ENCODE assay signal across 25 mouse cellular contexts in genomic region chr16:92163545-92163944, GRCm38 (mm10).
DNase-seq lines count a peak whose midpoint lies in the region; ATAC-seq and TF ChIP-seq lines count a peak whose summit lies in the region.
"Had no signal": no experiment of that assay in that cellular context is flagged by ENCODE, and none has a peak within 500 bp of the region (broad histone marks: within the 10 kb centered on the region; RNA-seq: fewer than 3 reads in every experiment).

No protein-coding gene starts in this region.

- WGBS in lung, embryonic 14.5 days: 58% methylated on average over 4 of the region's 4 CpGs
- 82% methylated on average over 4 of the region's 4 CpGs for WGBS in limb, embryonic 10.5 days

- 0 out of 2 replicates have a peak overlapping the region, but pooled peaks have one; percentile 7 for H3K27ac ChIP-seq in lung, embryonic 14.5 days (ENCODE audit: low read depth)
- 0 out of 2 replicates have a peak overlapping the region, but pooled peaks have one; percentile 9 for H3K27ac ChIP-seq in limb, embryonic 10.5 days
- H3K27ac ChIP-seq: forebrain, embryonic 13.5 days; heart, adult 2 months; heart, embryonic 10.5 days; heart, embryonic 13.5 days; hindbrain, embryonic 13.5 days had no signal

- H3K9me3 ChIP-seq in lung, embryonic 14.5 days (ENCODE audit: low read depth, low read length): no peaks in the 10 kb centered on the region
- H3K9me3 ChIP-seq in limb, embryonic 10.5 days (replicated peaks): no peaks in the 10 kb centered on the region
- H3K9me3 ChIP-seq: forebrain, embryonic 13.5 days; heart, embryonic 10.5 days; hindbrain, embryonic 13.5 days had no signal

- DNase-seq in lung, embryonic 14.5 days: peak; percentile 13
- no peak for DNase-seq in lung, postnatal 14 days
- peak; percentile 22 for DNase-seq in lung, postnatal 10 days
- DNase-seq in lung, postnatal 25 days (ENCODE audit: low spot score): no peak
- DNase-seq in limb, embryonic 10.5 days (ENCODE audit: low spot score): no peak
- DNase-seq in cerebellum, postnatal 25 days: no peak
- DNase-seq: adrenal gland, adult 2 months; adrenal gland, postnatal 14 days; cerebellum, adult 11 months; cerebellum, adult 2 months; cerebellum, adult 9-11 months; cerebellum, postnatal 36 days; embryo, embryonic 11 days; gastrocnemius, postnatal 10 days; gastrocnemius, postnatal 36 days; heart, adult 2 months; heart, postnatal 14 days; heart, postnatal 4 days had no signal

- no peak overlapping the region for H3K4me3 ChIP-seq in lung, embryonic 14.5 days (ENCODE audit: low read depth, low read length)
- H3K4me3 ChIP-seq in limb, embryonic 10.5 days: no peak overlapping the region
- H3K4me3 ChIP-seq: forebrain, embryonic 10.5 days; forebrain, embryonic 13.5 days; heart, adult 2 months; heart, embryonic 10.5 days; heart, embryonic 13.5 days; hindbrain, embryonic 13.5 days had no signal

- H3K9ac ChIP-seq in lung, embryonic 14.5 days: no peak overlapping the region
- H3K9ac ChIP-seq: forebrain, embryonic 13.5 days; heart, embryonic 13.5 days; hindbrain, embryonic 13.5 days had no signal

- H3K36me3 ChIP-seq in lung, embryonic 14.5 days (ENCODE audit: insufficient read depth): no peaks in the 10 kb centered on the region
- H3K36me3 ChIP-seq in limb, embryonic 10.5 days: no peaks in the 10 kb centered on the region
- H3K36me3 ChIP-seq: forebrain, embryonic 10.5 days; heart, embryonic 10.5 days; heart, embryonic 13.5 days; hindbrain, embryonic 13.5 days had no signal

- no peaks in the 10 kb centered on the region for H3K27me3 ChIP-seq in lung, embryonic 14.5 days (ENCODE audit: insufficient read depth, low read length)
- H3K27me3 ChIP-seq in limb, embryonic 10.5 days (ENCODE audit: low read depth, poor library complexity, severe bottlenecking): no peaks in the 10 kb centered on the region
- H3K27me3 ChIP-seq: forebrain, embryonic 13.5 days; heart, embryonic 13.5 days; hindbrain, embryonic 13.5 days had no signal

- H3K4me1 ChIP-seq in lung, embryonic 14.5 days (ENCODE audit: insufficient read depth): no peaks in the 10 kb centered on the region
- peaks cover 20% of the 10 kb centered on the region for H3K4me1 ChIP-seq in limb, embryonic 10.5 days

- no peak for ATAC-seq in lung, embryonic 14.5 days (ENCODE audit: insufficient read depth)
- ATAC-seq: CD4-positive, CD25-positive, alpha-beta regulatory T cell, adult 4 months; forebrain, embryonic 13.5 days; forebrain, embryonic 16.5 days had no signal

- no peak for TF ChIP-seq CTCF in lung, embryonic 14.5 days (IDR thresholded peaks at IDR 0.05; ENCODE audit: low read depth)

- no peak overlapping the region for H3K4me2 ChIP-seq in lung, embryonic 14.5 days
- H3K4me2 ChIP-seq: forebrain, embryonic 13.5 days; heart, embryonic 13.5 days; hindbrain, embryonic 13.5 days had no signal

Comparison
In these comparisons a context has a peak if more than half of its experiments do, and no peak if none do; other contexts are left out.
1. DNase-seq: peak in lung, embryonic 14.5 days (single experiment) and lung, postnatal 10 days (single experiment); none in lung, postnatal 14 days (single experiment), lung, postnatal 25 days (single experiment), limb, embryonic 10.5 days (single experiment) and cerebellum, postnatal 25 days (0 of 2).